Mouse (Mus musculus) leukemia stem cell, adult 10-12 weeks (primary cell): Measurements from ENCODE around the gene Mcpt1. TPM values are rescaled to one million over a fixed set of nuclear protein-coding genes. Genes with fewer than 3 reads are reported as not detected.

Source experiments
- polyA plus RNA-seq: library from polyadenylated mRNA; stranded (reverse); fragments of >175 nt; gene quantifications from 2 replicates; pipeline ENCODE4 v1.2.3, GENCODE M21; 2012; ENCODE audit warnings: low replicate concordance

Mcpt1 gene
- 0.35 TPM in 1 of 2 replicates, not detected in the other for polyA plus RNA-seq

GRCm38 (mm10) chr14:56017671-56018070 lies at the start of gene Mcpt1:
Gene Mcpt1 (plus strand): TSS chr14:56017971.

GRCm38 (mm10) chr14:56030395-56030794 lies 12.6 kb downstream of the Mcpt1 start, which contains the start of gene Mcpt9:
Gene Mcpt9 (minus strand): TSS chr14:56030495.

GRCm38 (mm10) chr14:56041792-56042191 lies 24.0 kb downstream of the Mcpt1 start, which contains the start of gene Mcpt2:
Gene Mcpt2 (plus strand): TSS chr14:56042041.

GRCm38 (mm10) chr14:56062213-56062612 lies 44.4 kb downstream of the Mcpt1 start, which contains the start of gene Mcpt4:
Gene Mcpt4 (minus strand): TSS chr14:56062313.

Other genes starting within 250 kb of the Mcpt1 start
- 1.5 and 1.8 TPM in 2 replicates for gene Adcy4, start 233.9 kb upstream of the Mcpt1 start, polyA plus RNA-seq
- gene Ripk3, start 229.1 kb upstream of the Mcpt1 start, polyA plus RNA-seq, result 54.1 and 55.8 TPM in 2 replicates
- gene Nfatc4, start 194.8 kb upstream of the Mcpt1 start, polyA plus RNA-seq, result 0.20 and 0.88 TPM in 2 replicates
- gene Nynrin, start 164.0 kb upstream of the Mcpt1 start, polyA plus RNA-seq, result 0.07 and 0.18 TPM in 2 replicates
- not detected in 2 replicates for gene Cbln3, start 133.6 kb upstream of the Mcpt1 start, polyA plus RNA-seq
- 8.0 and 11.3 TPM in 2 replicates for gene Khnyn, start 133.0 kb upstream of the Mcpt1 start, polyA plus RNA-seq
- 7.5 and 10.8 TPM in 2 replicates for gene Sdr39u1, start 117.7 kb upstream of the Mcpt1 start, polyA plus RNA-seq
- gene Cma1, start 73.3 kb upstream of the Mcpt1 start, polyA plus RNA-seq, result 0.23 and 0.34 TPM in 2 replicates
- gene Cma2, start 67.0 kb upstream of the Mcpt1 start, polyA plus RNA-seq, result not detected in 2 replicates
- not detected in 2 replicates for gene Mcpt9, start 12.5 kb downstream of the Mcpt1 start, polyA plus RNA-seq
- gene Mcpt2, start 24.1 kb downstream of the Mcpt1 start, polyA plus RNA-seq, result not detected in 2 replicates
- 0.75 TPM in 1 of 2 replicates, not detected in the other for gene Mcpt4, start 44.3 kb downstream of the Mcpt1 start, polyA plus RNA-seq
- gene Mcpt8, start 67.3 kb downstream of the Mcpt1 start, polyA plus RNA-seq, result 0.30 and 0.51 TPM in 2 replicates
- gene Ctsg, start 84.6 kb downstream of the Mcpt1 start, polyA plus RNA-seq, result 0.55 and 0.97 TPM in 2 replicates
- gene Gzme, start 102.7 kb downstream of the Mcpt1 start, polyA plus RNA-seq, result not detected in 2 replicates
- not detected in 2 replicates for gene Gzmd, start 114.6 kb downstream of the Mcpt1 start, polyA plus RNA-seq
- gene Gzmg, start 141.6 kb downstream of the Mcpt1 start, polyA plus RNA-seq, result not detected in 2 replicates
- gene Gzmn, start 156.6 kb downstream of the Mcpt1 start, polyA plus RNA-seq, result not detected in 2 replicates
- gene Gzmf, start 193.4 kb downstream of the Mcpt1 start, polyA plus RNA-seq, result not detected in 2 replicates
- not detected in 2 replicates for gene Gzmc, start 216.7 kb downstream of the Mcpt1 start, polyA plus RNA-seq
- gene Gzmb, start 244.3 kb downstream of the Mcpt1 start, polyA plus RNA-seq, result 0.20 and 0.52 TPM in 2 replicates